Mouse (Mus musculus) heart, embryonic 15.5 days (tissue): ENCODE results near the gene Napepld. TPM values are rescaled to one million over a fixed set of nuclear protein-coding genes. Genes with fewer than 3 reads are reported as not detected.
"Not testable (repeated sequence)": the region's sequence is repeated elsewhere in the genome, so short reads cannot be mapped to it uniquely, and the experiment has no call there.

ENCODE experiments used
- ATAC-seq: fragments of 200-750 bp; cut with Nextera tagmentation; replicated peaks from 2 replicates; pipeline ENCODE4 v1.8.0; 2017; ENCODE audit warnings: low read depth, moderate TSS enrichment; ENCODE audit not compliant: insufficient number of reproducible peaks, insufficient read depth, low FRiP score
- H3K27ac ChIP-seq: fragments of 300-500 bp; sonication (generic); 2 replicates; pipeline ENCODE4 v1.5.1; 2015; ENCODE audit warnings: mild to moderate bottlenecking, inconsistent platforms
- H3K27me3 ChIP-seq: fragments of 300-500 bp; sonication (generic); 2 replicates; pipeline ENCODE4 v1.6.1; 2015; ENCODE audit warnings: inconsistent platforms
- H3K36me3 ChIP-seq: fragments of 300-500 bp; sonication (generic); 2 replicates; pipeline ENCODE4 v1.6.1; 2015; ENCODE audit warnings: mild to moderate bottlenecking, inconsistent platforms
- H3K4me1 ChIP-seq: fragments of 300-500 bp; sonication (generic); replicated peaks from 2 replicates; pipeline ENCODE4 v1.6.1; 2015; ENCODE audit warnings: inconsistent platforms
- H3K4me2 ChIP-seq: fragments of 300-500 bp; sonication (generic); 2 replicates; pipeline ENCODE4 v1.6.1; 2015; ENCODE audit warnings: inconsistent platforms, mild to moderate bottlenecking, moderate library complexity
- H3K4me3 ChIP-seq: fragments of 300-500 bp; sonication (generic); 2 replicates; pipeline ENCODE4 v1.5.1; 2015; ENCODE audit warnings: mild to moderate bottlenecking, inconsistent platforms
- H3K9ac ChIP-seq: fragments of 300-500 bp; sonication (generic); 2 replicates; pipeline ENCODE4 v1.6.1; 2015; ENCODE audit warnings: mild to moderate bottlenecking, inconsistent platforms
- H3K9me3 ChIP-seq: fragments of 300-500 bp; sonication (generic); replicated peaks from 2 replicates; pipeline ENCODE4 v1.6.1; 2016; ENCODE audit warnings: inconsistent platforms
- WGBS: fragments of 180-500 bp; shearing (Covaris S2); methylation state at CpG from one replicate; pipeline ENCODE4 v1.1.7; 2015; ENCODE audit warnings: mixed read lengths; 5-methylcytosine and 5-hydroxymethylcytosine counted together
- polyA plus RNA-seq: library from polyadenylated mRNA; unstranded; fragments of >200 nt; fragmentation: Nextera tagmentation; extraction: Ambion mirVana; gene quantifications from 2 replicates; pipeline ENCODE4 v1.2.1, GENCODE M21; 2015

Napepld gene
- polyA plus RNA-seq, 1 experiment from 2014 or later = 5.6 TPM

- WGBS = 19% methylated on average over 8 of the region's 8 CpGs
- Histone ChIP-seq H3K27me3 (no peaks in the 10 kb centered on the region), H3K4me1 (peaks cover 6% of the 10 kb centered on the region), H3K9me3 (no peaks in the 10 kb centered on the region), H3K4me2 (peak overlapping the region; percentile 5; the same call in 1 of the 2 replicates), H3K36me3 (no peaks in the 10 kb centered on the region), H3K27ac (peak overlapping the region; percentile 83), H3K4me3 (no peak overlapping the region), H3K9ac (no peak overlapping the region)
- peak; percentile 86 for ATAC-seq
These were observed 31.7 kb upstream of the Napepld start for GRCm38 (mm10) chr5:21732930-21733329.

GRCm38 (mm10) chr5:21732177-21732911, 31.1 kb upstream of the Napepld start:
- Histone ChIP-seq H3K36me3 (no peaks in the 10 kb centered on the region), H3K27me3 (no peaks in the 10 kb centered on the region), H3K4me1 (0 out of 2 replicates have a peak, but pooled peaks cover 2% of the 10 kb centered on the region), H3K4me3 (no peak overlapping the region), H3K9me3 (no peaks in the 10 kb centered on the region), H3K9ac (no peak overlapping the region), H3K4me2 (no peak overlapping the region; the same call in 1 of the 2 replicates), H3K27ac (peak overlapping the region; percentile 83)
- 57% methylated on average over 3 of the region's 3 CpGs for WGBS
- no peak for ATAC-seq

- Histone ChIP-seq H3K9ac (no peak overlapping the region), H3K9me3 (no peaks in the 10 kb centered on the region), H3K27me3 (no peaks in the 10 kb centered on the region), H3K4me3 (no peak overlapping the region), H3K36me3 (no peaks in the 10 kb centered on the region), H3K27ac (no peak overlapping the region), H3K4me2 (no peak overlapping the region), H3K4me1 (peaks cover 9% of the 10 kb centered on the region)
- 73% methylated on average over 5 of the region's 5 CpGs for WGBS
- no peak for ATAC-seq
These were observed 27.9 kb upstream of the Napepld start for GRCm38 (mm10) chr5:21729107-21729506.

- no peaks in the 10 kb centered on the region for H3K27me3 ChIP-seq
- H3K4me2 ChIP-seq = no peak overlapping the region
- peak overlapping the region; percentile 76 for H3K27ac ChIP-seq
- 26% methylated on average over 7 of the region's 7 CpGs for WGBS
- peaks cover 9% of the 10 kb centered on the region for H3K4me1 ChIP-seq
- no peak for ATAC-seq
- H3K9me3 ChIP-seq = no peaks in the 10 kb centered on the region
- no peak overlapping the region for H3K4me3 ChIP-seq
- no peaks in the 10 kb centered on the region for H3K36me3 ChIP-seq
- H3K9ac ChIP-seq = no peak overlapping the region
These were observed 23.7 kb upstream of the Napepld start for GRCm38 (mm10) chr5:21724872-21725271.

- H3K4me3 ChIP-seq = no peak overlapping the region
- H3K27ac ChIP-seq = peak overlapping the region; percentile 76
- H3K4me1 ChIP-seq = peaks cover 9% of the 10 kb centered on the region
- H3K9ac ChIP-seq = no peak overlapping the region
- no peaks in the 10 kb centered on the region for H3K9me3 ChIP-seq
- no peak overlapping the region for H3K4me2 ChIP-seq
- no peaks in the 10 kb centered on the region for H3K27me3 ChIP-seq
- 58% methylated on average over 1 of the region's 1 CpGs for WGBS
- H3K36me3 ChIP-seq = no peaks in the 10 kb centered on the region
- no peak for ATAC-seq
These were observed 23.2 kb upstream of the Napepld start for GRCm38 (mm10) chr5:21724427-21724826.

- no peak overlapping the region for H3K9ac ChIP-seq
- no peak overlapping the region for H3K4me3 ChIP-seq
- H3K4me1 ChIP-seq = peaks cover under 1% of the 10 kb centered on the region
- no peak overlapping the region for H3K4me2 ChIP-seq
- H3K36me3 ChIP-seq = no peaks in the 10 kb centered on the region
- ATAC-seq = no peak
- WGBS = 92% methylated on average over 2 of the region's 2 CpGs
- no peak overlapping the region for H3K27ac ChIP-seq
- H3K9me3 ChIP-seq = no peaks in the 10 kb centered on the region
- H3K27me3 ChIP-seq = no peaks in the 10 kb centered on the region
These were observed 18.0 kb upstream of the Napepld start for GRCm38 (mm10) chr5:21719209-21719608.

- Histone ChIP-seq H3K4me2 (no peak overlapping the region), H3K36me3 (no peaks in the 10 kb centered on the region), H3K9me3 (no peaks in the 10 kb centered on the region), H3K27me3 (no peaks in the 10 kb centered on the region), H3K9ac (no peak overlapping the region), H3K27ac (no peak overlapping the region), H3K4me1 (no peaks in the 10 kb centered on the region), H3K4me3 (no peak overlapping the region)
- WGBS = 82% methylated on average over 5 of the region's 5 CpGs
- ATAC-seq = no peak
These were observed 17.4 kb upstream of the Napepld start for GRCm38 (mm10) chr5:21718546-21718945.

- no peaks in the 10 kb centered on the region for H3K27me3 ChIP-seq
- H3K9me3 ChIP-seq = no peaks in the 10 kb centered on the region
- H3K4me1 ChIP-seq = peaks cover 2% of the 10 kb centered on the region; the same call in 1 of the 2 replicates
- H3K9ac ChIP-seq = no peak overlapping the region
- 84% methylated on average over 10 of the region's 10 CpGs for WGBS
- H3K4me3 ChIP-seq = no peak overlapping the region
- H3K27ac ChIP-seq = no peak overlapping the region
- no peak for ATAC-seq
- H3K4me2 ChIP-seq = no peak overlapping the region
- H3K36me3 ChIP-seq = no peaks in the 10 kb centered on the region
These were observed 16.0 kb upstream of the Napepld start for GRCm38 (mm10) chr5:21717165-21717715.

- H3K36me3 ChIP-seq = no peaks in the 10 kb centered on the region
- H3K4me1 ChIP-seq = peaks cover 4% of the 10 kb centered on the region; the same call in 1 of the 2 replicates
- no peaks in the 10 kb centered on the region for H3K27me3 ChIP-seq
- H3K27ac ChIP-seq = no peak overlapping the region
- H3K4me3 ChIP-seq = no peak overlapping the region
- H3K9ac ChIP-seq = no peak overlapping the region
- H3K9me3 ChIP-seq = no peaks in the 10 kb centered on the region
- ATAC-seq = no peak
- H3K4me2 ChIP-seq = no peak overlapping the region
- 84% methylated on average over 4 of the region's 4 CpGs for WGBS
These were observed 13.3 kb upstream of the Napepld start for GRCm38 (mm10) chr5:21714447-21714846.

GRCm38 (mm10) chr5:21712127-21712715, 11.0 kb upstream of the Napepld start:
- Histone ChIP-seq H3K4me3 (no peak overlapping the region), H3K9ac (no peak overlapping the region), H3K27ac (no peak overlapping the region), H3K4me2 (no peak overlapping the region), H3K36me3 (no peaks in the 10 kb centered on the region), H3K9me3 (no peaks in the 10 kb centered on the region), H3K4me1 (peaks cover 4% of the 10 kb centered on the region; the same call in 1 of the 2 replicates), H3K27me3 (no peaks in the 10 kb centered on the region)
- ATAC-seq = no peak
- 57% methylated on average over 13 of the region's 13 CpGs for WGBS

- not testable (repeated sequence) for ATAC-seq, H3K4me3 ChIP-seq, H3K27me3 ChIP-seq, H3K4me2 ChIP-seq, H3K36me3 ChIP-seq, H3K9ac ChIP-seq, H3K4me1 ChIP-seq, H3K9me3 ChIP-seq, H3K27ac ChIP-seq
- 73% methylated on average over 8 of the region's 8 CpGs for WGBS
These were observed 6.8 kb upstream of the Napepld start for GRCm38 (mm10) chr5:21708011-21708410.
